Mouse (Mus musculus): ENCODE data around the gene Galnt2. TPM values are rescaled to one million over a fixed set of nuclear protein-coding genes. Genes with fewer than 3 reads are reported as not detected.

Gene Galnt2
- polyA plus RNA-seq, 1 experiment from 2014 or later: 23.5 TPM

DNA sequence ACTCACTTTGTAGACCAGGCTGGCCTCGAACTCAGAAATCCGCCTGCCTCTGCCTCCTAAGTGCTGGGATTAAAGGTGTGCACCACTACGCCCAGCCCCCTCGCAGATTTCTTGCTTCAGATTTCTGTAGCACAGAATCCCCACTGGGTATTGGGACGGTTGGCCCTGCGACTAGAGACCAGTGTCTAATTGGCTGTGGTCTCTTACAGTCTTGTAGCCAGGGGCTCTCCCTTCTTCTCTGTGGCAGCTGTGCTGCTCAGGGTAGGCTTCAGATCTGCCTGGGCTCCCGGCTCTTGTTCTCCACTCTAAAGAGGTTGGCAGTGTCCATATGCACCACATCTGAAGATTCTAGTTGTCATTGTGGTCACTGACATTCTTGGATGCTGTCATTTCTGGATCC is 28.7 kb downstream of the Galnt2 start:
- WGBS (ENCODE audit: insufficient replicate concordance): 71% methylated on average over 7 of the region's 7 CpGs
- ATAC-seq: 0 out of 2 replicates have a peak, but pooled peaks have one; percentile 9
- no peak for TF ChIP-seq CTCF (IDR thresholded peaks at IDR 0.05; ENCODE audit: low read depth)

DNA sequence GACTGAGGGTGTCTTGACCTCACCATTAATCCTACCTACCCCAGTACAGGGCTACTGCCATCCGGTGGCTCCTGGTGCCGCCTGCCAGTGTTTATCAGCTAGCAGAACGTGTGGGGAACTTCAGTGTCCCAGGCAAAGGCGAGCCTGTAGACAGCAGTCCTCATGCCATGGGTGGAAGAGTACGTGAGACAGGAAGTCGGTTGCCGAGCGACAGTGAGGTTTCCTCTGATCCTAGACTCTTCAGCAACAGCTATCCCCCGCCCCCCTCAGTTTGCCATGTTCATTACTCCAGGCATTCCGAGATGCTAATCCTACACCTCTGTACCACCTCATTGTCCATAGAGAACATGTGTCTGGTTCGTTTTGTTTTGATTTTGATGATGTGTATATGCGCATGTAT is 29.2 kb downstream of the Galnt2 start:
- H3K4me2 ChIP-seq (ENCODE audit: low read depth, low read length): no peak overlapping the region
- no peak for TF ChIP-seq EP300 (IDR thresholded peaks at IDR 0.05; ENCODE audit: low read depth)
- no peak for TF ChIP-seq CTCF (IDR thresholded peaks at IDR 0.05; ENCODE audit: low read depth)
- H3K9me3 ChIP-seq (ENCODE audit: low read length): no peaks in the 10 kb centered on the region
- H3K27me3 ChIP-seq (ENCODE audit: insufficient read depth, low read length): no peaks in the 10 kb centered on the region
- H3K9ac ChIP-seq (replicated peaks): no peak overlapping the region
- DNase-seq (no peak), ATAC-seq (peak; percentile 34; the same call in 1 of the 2 replicates)
- no peak overlapping the region for H3K27ac ChIP-seq (ENCODE audit: low read depth)
- 35% methylated on average over 12 of the region's 12 CpGs for WGBS (ENCODE audit: insufficient replicate concordance)
- H3K36me3 ChIP-seq (replicated peaks; ENCODE audit: insufficient read depth, low read length): no peaks in the 10 kb centered on the region; the same call in 1 of the 2 replicates
- H3K4me3 ChIP-seq (ENCODE audit: low read depth, low read length): no peak overlapping the region
- H3K4me1 ChIP-seq (ENCODE audit: insufficient read depth): peaks cover 40% of the 10 kb centered on the region

More for the DNA sequence above, 28.7 kb downstream of the Galnt2 start:
- Histone ChIP-seq H3K9me3 (ENCODE audit: low read length) (no peaks in the 10 kb centered on the region), H3K27ac (ENCODE audit: low read depth) (no peak overlapping the region), H3K27me3 (ENCODE audit: insufficient read depth, low read length) (no peaks in the 10 kb centered on the region), H3K9ac (replicated peaks) (no peak overlapping the region), H3K4me2 (ENCODE audit: low read depth, low read length) (no peak overlapping the region), H3K4me1 (ENCODE audit: insufficient read depth) (peaks cover 37% of the 10 kb centered on the region), H3K36me3 (replicated peaks; ENCODE audit: insufficient read depth, low read length) (no peaks in the 10 kb centered on the region; the same call in 1 of the 2 replicates), H3K4me3 (ENCODE audit: low read depth, low read length) (no peak overlapping the region)
- DNase-seq: no peak

DNA sequence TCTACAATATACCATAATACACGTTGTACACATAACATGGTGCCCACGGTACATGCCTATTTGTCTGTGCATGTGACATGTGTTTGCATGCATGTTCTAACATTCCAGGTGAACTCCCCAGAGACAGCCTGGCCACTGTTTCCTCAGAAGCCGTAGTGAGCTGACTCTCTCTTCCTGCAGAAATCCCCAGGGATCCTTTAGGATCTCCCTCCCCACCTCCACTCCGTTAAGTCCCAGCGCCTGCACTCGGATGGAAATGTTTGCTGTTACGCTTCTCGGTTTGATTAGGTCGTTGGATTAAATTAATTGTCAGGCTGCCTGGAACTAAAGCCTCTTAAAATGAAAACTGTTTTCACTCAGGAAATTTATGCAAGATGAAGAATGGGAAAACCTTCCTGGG is 31.9 kb downstream of the Galnt2 start:
- Histone ChIP-seq H3K4me1 (ENCODE audit: insufficient read depth) (peaks cover 53% of the 10 kb centered on the region), H3K4me2 (ENCODE audit: low read depth, low read length) (no peak overlapping the region), H3K9ac (replicated peaks) (no peak overlapping the region), H3K27me3 (ENCODE audit: insufficient read depth, low read length) (no peaks in the 10 kb centered on the region), H3K9me3 (ENCODE audit: low read length) (no peaks in the 10 kb centered on the region), H3K36me3 (replicated peaks; ENCODE audit: insufficient read depth, low read length) (no peaks in the 10 kb centered on the region; the same call in 1 of the 2 replicates), H3K4me3 (ENCODE audit: low read depth, low read length) (no peak overlapping the region), H3K27ac (ENCODE audit: low read depth) (no peak overlapping the region)
- DNase-seq: no peak
- WGBS (ENCODE audit: insufficient replicate concordance): 78% methylated on average over 9 of the region's 9 CpGs
- no peak for ATAC-seq
- TF ChIP-seq EP300 (IDR thresholded peaks at IDR 0.05; ENCODE audit: low read depth) (no peak), CTCF (IDR thresholded peaks at IDR 0.05; ENCODE audit: low read depth) (no peak)

DNA sequence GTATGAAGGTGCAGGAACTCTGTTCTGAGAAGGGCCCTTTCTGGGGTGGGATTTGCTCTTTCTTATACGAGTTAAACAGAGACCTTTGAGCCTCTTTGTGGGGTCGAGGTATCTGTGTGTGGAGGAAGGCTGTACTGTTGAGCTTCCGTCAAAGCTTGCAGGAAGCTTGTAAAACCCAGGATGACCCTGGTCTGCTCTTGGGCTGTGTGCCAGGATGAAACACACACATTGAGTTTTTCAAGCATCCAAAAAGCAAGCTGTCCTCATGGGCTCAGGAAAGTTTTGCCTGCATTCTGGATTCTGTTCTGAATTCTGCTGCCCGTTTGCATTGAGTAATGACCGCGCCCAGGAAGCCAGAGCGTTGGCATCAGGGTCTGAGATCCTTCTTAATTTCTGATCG is 32.8 kb downstream of the Galnt2 start:
- no peaks in the 10 kb centered on the region; the same call in 1 of the 2 replicates for H3K36me3 ChIP-seq (replicated peaks; ENCODE audit: insufficient read depth, low read length)
- 58% methylated on average over 8 of the region's 8 CpGs for WGBS (ENCODE audit: insufficient replicate concordance)
- no peak overlapping the region for H3K27ac ChIP-seq (ENCODE audit: low read depth)
- TF ChIP-seq CTCF (IDR thresholded peaks at IDR 0.05; ENCODE audit: low read depth): no peak
- no peak for TF ChIP-seq EP300 (IDR thresholded peaks at IDR 0.05; ENCODE audit: low read depth)
- H3K4me3 ChIP-seq (ENCODE audit: low read depth, low read length): no peak overlapping the region
- no peaks in the 10 kb centered on the region for H3K27me3 ChIP-seq (ENCODE audit: insufficient read depth, low read length)
- H3K4me2 ChIP-seq (ENCODE audit: low read depth, low read length): no peak overlapping the region
- DNase-seq (no peak), ATAC-seq (no peak)
- H3K4me1 ChIP-seq (ENCODE audit: insufficient read depth): peaks cover 53% of the 10 kb centered on the region
- H3K9ac ChIP-seq (replicated peaks): no peak overlapping the region
- no peaks in the 10 kb centered on the region for H3K9me3 ChIP-seq (ENCODE audit: low read length)

DNA sequence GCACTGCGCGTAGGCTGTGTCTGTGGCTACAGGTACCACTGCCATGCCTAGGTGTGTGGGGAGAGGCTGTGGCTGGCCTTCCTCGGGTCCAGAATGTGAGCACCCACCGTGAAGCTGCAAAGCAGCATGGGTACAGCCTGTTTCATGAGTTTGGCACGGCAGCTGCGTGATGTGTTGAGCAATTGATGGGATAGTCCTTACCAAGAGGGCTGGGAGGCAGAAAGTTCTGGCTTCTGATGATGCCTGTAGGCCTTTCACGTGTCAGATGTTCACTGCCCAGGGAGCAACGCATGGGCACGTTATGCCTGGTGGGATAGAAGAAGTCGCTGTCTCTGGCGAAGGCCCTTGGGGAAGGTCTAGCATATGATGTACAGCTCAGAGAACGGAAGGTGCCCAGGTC is 33.5 kb downstream of the Galnt2 start:
- Histone ChIP-seq H3K9me3 (ENCODE audit: low read length) (no peaks in the 10 kb centered on the region), H3K4me3 (ENCODE audit: low read depth, low read length) (no peak overlapping the region), H3K27me3 (ENCODE audit: insufficient read depth, low read length) (no peaks in the 10 kb centered on the region), H3K4me2 (ENCODE audit: low read depth, low read length) (no peak overlapping the region), H3K27ac (ENCODE audit: low read depth) (no peak overlapping the region), H3K36me3 (replicated peaks; ENCODE audit: insufficient read depth, low read length) (no peaks in the 10 kb centered on the region; the same call in 1 of the 2 replicates), H3K4me1 (ENCODE audit: insufficient read depth) (peaks cover 53% of the 10 kb centered on the region), H3K9ac (replicated peaks) (no peak overlapping the region)
- DNase-seq (no peak), ATAC-seq (no peak)
- 79% methylated on average over 12 of the region's 12 CpGs for WGBS (ENCODE audit: insufficient replicate concordance)
- TF ChIP-seq CTCF (IDR thresholded peaks at IDR 0.05; ENCODE audit: low read depth): no peak

DNA sequence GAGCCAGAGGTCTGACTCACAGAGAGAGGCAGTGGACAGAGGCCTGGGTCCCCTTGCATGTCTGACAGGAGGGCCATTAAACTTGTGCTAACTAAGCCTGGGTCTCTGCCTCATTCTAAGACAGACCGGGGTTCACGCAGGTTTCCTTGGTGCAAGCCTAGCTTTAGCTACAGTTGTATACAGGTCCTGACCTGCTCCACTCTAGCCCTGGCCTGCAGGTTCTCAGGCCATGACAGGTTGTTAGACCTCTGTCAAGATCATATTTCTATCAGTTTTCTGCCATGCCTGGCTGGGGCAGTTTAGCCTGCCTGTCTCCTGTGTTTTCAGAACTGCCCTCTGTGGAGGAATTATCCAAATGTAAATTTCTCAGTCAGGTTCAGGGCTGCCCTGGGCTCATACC is 33.9 kb downstream of the Galnt2 start:
- H3K36me3 ChIP-seq (replicated peaks; ENCODE audit: insufficient read depth, low read length): no peaks in the 10 kb centered on the region; the same call in 1 of the 2 replicates
- 82% methylated on average over 2 of the region's 2 CpGs for WGBS (ENCODE audit: insufficient replicate concordance)
- TF ChIP-seq EP300 (IDR thresholded peaks at IDR 0.05; ENCODE audit: low read depth) (no peak), CTCF (IDR thresholded peaks at IDR 0.05; ENCODE audit: low read depth) (no peak)
- no peaks in the 10 kb centered on the region for H3K27me3 ChIP-seq (ENCODE audit: insufficient read depth, low read length)
- no peak overlapping the region for H3K9ac ChIP-seq (replicated peaks)
- H3K4me3 ChIP-seq (ENCODE audit: low read depth, low read length): no peak overlapping the region
- H3K4me1 ChIP-seq (ENCODE audit: insufficient read depth): peaks cover 50% of the 10 kb centered on the region
- no peak for ATAC-seq
- H3K4me2 ChIP-seq (ENCODE audit: low read depth, low read length): no peak overlapping the region
- DNase-seq: no peak
- no peak overlapping the region for H3K27ac ChIP-seq (ENCODE audit: low read depth)
- no peaks in the 10 kb centered on the region for H3K9me3 ChIP-seq (ENCODE audit: low read length)

DNA sequence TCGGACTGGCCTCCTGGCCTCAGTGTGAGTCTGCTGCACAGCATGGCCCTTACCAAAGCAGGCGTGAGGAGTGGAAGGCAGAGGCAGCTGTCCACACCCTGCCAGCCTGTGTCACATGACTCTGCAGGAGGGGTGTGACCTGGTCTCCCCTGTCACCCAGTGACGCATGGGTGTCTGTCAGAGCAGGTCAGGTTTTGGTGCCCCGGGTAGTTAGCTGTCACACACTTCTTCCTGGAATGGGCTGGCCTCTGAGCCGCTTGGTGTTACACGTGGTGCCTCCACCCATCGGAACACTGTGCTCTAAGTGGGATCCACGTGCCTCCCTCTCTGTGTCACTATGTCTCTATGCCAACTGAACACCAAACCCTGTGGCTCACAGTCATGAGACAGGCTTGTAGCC is 34.6 kb downstream of the Galnt2 start:
- WGBS (ENCODE audit: insufficient replicate concordance): 56% methylated on average over 8 of the region's 8 CpGs
- Histone ChIP-seq H3K4me2 (ENCODE audit: low read depth, low read length) (no peak overlapping the region), H3K27ac (ENCODE audit: low read depth) (peak overlapping the region; percentile 70), H3K4me1 (ENCODE audit: insufficient read depth) (peaks cover 46% of the 10 kb centered on the region), H3K4me3 (ENCODE audit: low read depth, low read length) (no peak overlapping the region), H3K9ac (replicated peaks) (no peak overlapping the region), H3K36me3 (replicated peaks; ENCODE audit: insufficient read depth, low read length) (no peaks in the 10 kb centered on the region; the same call in 1 of the 2 replicates), H3K9me3 (ENCODE audit: low read length) (no peaks in the 10 kb centered on the region), H3K27me3 (ENCODE audit: insufficient read depth, low read length) (no peaks in the 10 kb centered on the region)
- peak; percentile 97 for ATAC-seq
- DNase-seq: peak; percentile 70
- TF ChIP-seq EP300 (IDR thresholded peaks at IDR 0.05; ENCODE audit: low read depth) (peak; percentile 59; the same call in 1 of the 2 replicates), CTCF (IDR thresholded peaks at IDR 0.05; ENCODE audit: low read depth) (no peak)

All from liver, postnatal 0 days (tissue).